7 mouse cellular contexts compared by ENCODE assay signal in genomic region chr8:95716546-95717335, GRCm38 (mm10). TPM values are rescaled to one million over a fixed set of nuclear protein-coding genes. Genes with fewer than 3 reads are reported as not detected.
DNase-seq lines count a peak whose midpoint lies in the region; ATAC-seq lines count a peak whose summit lies in the region.

No protein-coding gene starts in this region.

- WGBS in lung, embryonic 16.5 days = 16% methylated on average over 21 of the region's 21 CpGs
- 21% methylated on average over 21 of the region's 21 CpGs for WGBS in embryonic facial prominence, embryonic 10.5 days
- WGBS in hindbrain, embryonic 16.5 days = 20% methylated on average over 21 of the region's 21 CpGs
- WGBS in midbrain, embryonic 14.5 days = 21% methylated on average over 21 of the region's 21 CpGs

- peak overlapping the region; percentile 70 for H3K4me2 ChIP-seq in lung, embryonic 16.5 days (ENCODE audit: low read depth, low read length)
- H3K4me2 ChIP-seq in hindbrain, embryonic 16.5 days (ENCODE audit: low read length) = peak overlapping the region; percentile 96
- peak overlapping the region; percentile 92 for H3K4me2 ChIP-seq in midbrain, embryonic 14.5 days (ENCODE audit: low read length)

- H3K9me3 ChIP-seq in lung, embryonic 16.5 days (ENCODE audit: control insufficient read depth, low read length) = no peaks in the 10 kb centered on the region
- H3K9me3 ChIP-seq in embryonic facial prominence, embryonic 10.5 days = no peaks in the 10 kb centered on the region
- H3K9me3 ChIP-seq in hindbrain, embryonic 16.5 days (ENCODE audit: control insufficient read depth, low read length) = no peaks in the 10 kb centered on the region
- H3K9me3 ChIP-seq in midbrain, embryonic 14.5 days (ENCODE audit: control insufficient read depth, low read length) = no peaks in the 10 kb centered on the region

- ATAC-seq in lung, embryonic 16.5 days (ENCODE audit: low read depth) = 0 out of 2 replicates have a peak, but pooled peaks have one; percentile 0
- 0 out of 2 replicates have a peak, but pooled peaks have one; percentile 4 for ATAC-seq in hindbrain, embryonic 16.5 days
- ATAC-seq in midbrain, embryonic 14.5 days (ENCODE audit: low FRiP score, low TSS enrichment) = no peak

- peaks cover 12% of the 10 kb centered on the region for H3K4me1 ChIP-seq in lung, embryonic 16.5 days (replicated peaks; ENCODE audit: control insufficient read depth, insufficient read depth, low read length)
- peaks cover 20% of the 10 kb centered on the region for H3K4me1 ChIP-seq in embryonic facial prominence, embryonic 10.5 days
- peaks cover 12% of the 10 kb centered on the region for H3K4me1 ChIP-seq in hindbrain, embryonic 16.5 days (ENCODE audit: control insufficient read depth, insufficient read depth, low read depth, low read length)
- H3K4me1 ChIP-seq in midbrain, embryonic 14.5 days (ENCODE audit: control insufficient read depth, insufficient read depth, low read length) = peaks cover 6% of the 10 kb centered on the region

- H3K36me3 ChIP-seq in lung, embryonic 16.5 days (ENCODE audit: control insufficient read depth, insufficient read depth, low read length) = peaks cover 26% of the 10 kb centered on the region
- H3K36me3 ChIP-seq in embryonic facial prominence, embryonic 10.5 days (replicated peaks) = peaks cover 52% of the 10 kb centered on the region
- peaks cover 22% of the 10 kb centered on the region for H3K36me3 ChIP-seq in hindbrain, embryonic 16.5 days (ENCODE audit: control insufficient read depth, insufficient read depth, low read length)
- H3K36me3 ChIP-seq in midbrain, embryonic 14.5 days (ENCODE audit: control insufficient read depth, insufficient read depth, low read length) = peaks cover 55% of the 10 kb centered on the region

- H3K9ac ChIP-seq in lung, embryonic 16.5 days (ENCODE audit: low read length) = peak overlapping the region; percentile 81
- peak overlapping the region; percentile 93 for H3K9ac ChIP-seq in hindbrain, embryonic 16.5 days (ENCODE audit: low read depth, low read length)
- peak overlapping the region; percentile 77 for H3K9ac ChIP-seq in midbrain, embryonic 14.5 days (replicated peaks; ENCODE audit: low read length)

- no peaks in the 10 kb centered on the region for H3K27me3 ChIP-seq in lung, embryonic 16.5 days (ENCODE audit: control insufficient read depth, insufficient read depth, low read depth, low read length)
- no peaks in the 10 kb centered on the region for H3K27me3 ChIP-seq in embryonic facial prominence, embryonic 10.5 days (replicated peaks; ENCODE audit: low read depth, poor library complexity, severe bottlenecking)
- no peaks in the 10 kb centered on the region for H3K27me3 ChIP-seq in hindbrain, embryonic 16.5 days (replicated peaks; ENCODE audit: control insufficient read depth, insufficient read depth, low read length)
- H3K27me3 ChIP-seq in midbrain, embryonic 14.5 days (ENCODE audit: control insufficient read depth, insufficient read depth, low read length) = no peaks in the 10 kb centered on the region

- H3K27ac ChIP-seq in lung, embryonic 16.5 days (ENCODE audit: low read length) = no peak overlapping the region
- peak overlapping the region; percentile 86 for H3K27ac ChIP-seq in embryonic facial prominence, embryonic 10.5 days (replicated peaks)
- peak overlapping the region; percentile 83; the same call in 1 of the 2 replicates for H3K27ac ChIP-seq in hindbrain, embryonic 16.5 days (ENCODE audit: low read depth, low read length)
- 0 out of 2 replicates have a peak overlapping the region, but pooled peaks have one; percentile 64 for H3K27ac ChIP-seq in midbrain, embryonic 14.5 days (replicated peaks; ENCODE audit: low read depth, low read length)

- no peak for DNase-seq in lung, postnatal 14 days
- DNase-seq in embryonic facial prominence, embryonic 10.5 days (ENCODE audit: low spot score) = no peak
- no peak for DNase-seq in midbrain, embryonic 14.5 days
- no peak for DNase-seq in gastrocnemius, postnatal 10 days
- no peak for DNase-seq in spleen, adult 12 weeks (ENCODE audit: low spot score)

- H3K4me3 ChIP-seq in lung, embryonic 16.5 days (ENCODE audit: low read length) = peak overlapping the region; percentile 88
- peak overlapping the region; percentile 80 for H3K4me3 ChIP-seq in embryonic facial prominence, embryonic 10.5 days
- peak overlapping the region; percentile 92 for H3K4me3 ChIP-seq in hindbrain, embryonic 16.5 days (ENCODE audit: low read length)
- peak overlapping the region; percentile 78 for H3K4me3 ChIP-seq in midbrain, embryonic 14.5 days (replicated peaks; ENCODE audit: low read depth, low read length)

RNA-seq across cellular contexts. Expression of gene Setd6, which starts 1.1 kb away (rescaled TPM):
- 14.3 and 15.9 TPM in 2 replicates for polyA plus RNA-seq in lung, embryonic 16.5 days (2015; fragmentation: Nextera tagmentation; extraction: Ambion mirVana)
- polyA plus RNA-seq in embryonic facial prominence, embryonic 10.5 days (2016; fragmentation: Nextera tagmentation; extraction: Ambion mirVana) = 19.9 and 21.0 TPM in 2 replicates
- polyA plus RNA-seq in hindbrain, embryonic 16.5 days (2015; fragmentation: Nextera tagmentation; extraction: Ambion mirVana) = 28.0 and 30.6 TPM in 2 replicates
- polyA plus RNA-seq in midbrain, embryonic 14.5 days (2014; fragmentation: Nextera tagmentation; extraction: Ambion mirVana) = 28.3 and 32.8 TPM in 2 replicates
- 10 to 100 TPM in 1 of 2 experiments, 1 to 10 TPM in 1; 8.1 to 12.6 TPM for total RNA-seq in gastrocnemius, postnatal 10 days (2021)

RNA-seq across cellular contexts. Expression of gene Ndrg4, which starts 40.0 kb away (rescaled TPM):
- polyA plus RNA-seq in lung, embryonic 16.5 days (2015; fragmentation: Nextera tagmentation; extraction: Ambion mirVana) = 19.8 and 21.1 TPM in 2 replicates
- 18.5 and 20.6 TPM in 2 replicates for polyA plus RNA-seq in embryonic facial prominence, embryonic 10.5 days (2016; fragmentation: Nextera tagmentation; extraction: Ambion mirVana)
- polyA plus RNA-seq in hindbrain, embryonic 16.5 days (2015; fragmentation: Nextera tagmentation; extraction: Ambion mirVana) = 571 and 665 TPM in 2 replicates
- 276 and 287 TPM in 2 replicates for polyA plus RNA-seq in midbrain, embryonic 14.5 days (2014; fragmentation: Nextera tagmentation; extraction: Ambion mirVana)
- total RNA-seq in gastrocnemius, postnatal 10 days (2021) = 10 to 100 TPM in 1 of 2 experiments, 1 to 10 TPM in 1; 8.9 to 12.8 TPM

Comparison
In these comparisons a context has a peak if more than half of its experiments do, and no peak if none do; other contexts are left out.
1. RNA of gene Ndrg4, which starts 40.0 kb away (polyA plus RNA-seq): 571 to 665 TPM in hindbrain, embryonic 16.5 days and 276 to 287 TPM in midbrain, embryonic 14.5 days; 19.8 to 21.1 TPM in lung, embryonic 16.5 days and 18.5 to 20.6 TPM in embryonic facial prominence, embryonic 10.5 days; every median in the first group is over 10 times any median in the second.
2. Peak in every context shown above with its lines, with median percentiles within 50 percentile points of each other: H3K4me2 ChIP-seq, H3K4me3 ChIP-seq and H3K9ac ChIP-seq.